Mouse (Mus musculus): ENCODE data around the gene Gm3233.
A peak's percentile ranks its signal among the peaks of the same experiment; 100 is the strongest.
"Not testable (repeated sequence)": the region's sequence is repeated elsewhere in the genome, so short reads cannot be mapped to it uniquely, and the experiment has no call there.

Gm3233 gene

DNA sequence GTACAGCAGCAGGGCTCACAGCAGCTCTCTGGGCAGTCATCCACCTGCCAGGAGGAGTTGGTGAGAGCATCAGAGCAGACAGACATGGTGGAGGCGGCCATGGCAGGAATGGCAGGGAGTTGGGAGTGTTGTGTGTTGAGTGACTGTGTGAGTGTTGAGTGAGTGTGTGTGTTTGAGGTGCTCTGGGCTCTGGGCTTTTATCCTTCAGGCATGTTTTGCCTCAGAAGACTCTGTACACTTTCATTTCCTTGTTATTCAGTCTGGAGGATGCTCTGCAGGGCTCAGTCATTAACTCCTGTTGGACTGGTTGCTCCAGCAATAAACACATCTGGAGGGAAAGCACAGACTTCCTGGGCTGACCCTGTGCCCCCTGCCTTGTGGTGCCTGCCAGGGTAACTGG, at the start of gene Gm3233:
TSS of gene Gm3233 (minus strand) at position 101 of the 400 bp plus-strand sequence.
- DNase-seq: not testable (repeated sequence)

DNA sequence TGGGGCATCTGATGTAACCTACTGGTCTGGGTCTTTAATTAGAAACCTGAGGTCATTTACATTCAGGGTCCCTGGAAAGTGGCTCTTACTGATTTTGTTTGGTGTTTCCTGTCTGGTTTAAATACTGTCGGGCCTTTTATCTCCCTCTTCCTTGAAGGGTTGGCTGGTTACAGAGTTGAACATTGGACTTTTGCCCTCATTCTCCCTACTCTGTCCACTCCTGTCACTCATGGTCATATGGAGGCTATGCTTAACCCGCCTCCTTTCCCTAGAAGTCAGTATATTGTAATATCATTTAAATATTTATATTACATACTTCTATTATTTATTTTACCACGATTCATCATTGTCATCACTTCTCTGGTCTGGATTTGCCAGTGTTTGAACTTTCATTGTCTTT, 44.6 kb upstream of the Gm3233 start:
- DNase-seq: no peak

DNA sequence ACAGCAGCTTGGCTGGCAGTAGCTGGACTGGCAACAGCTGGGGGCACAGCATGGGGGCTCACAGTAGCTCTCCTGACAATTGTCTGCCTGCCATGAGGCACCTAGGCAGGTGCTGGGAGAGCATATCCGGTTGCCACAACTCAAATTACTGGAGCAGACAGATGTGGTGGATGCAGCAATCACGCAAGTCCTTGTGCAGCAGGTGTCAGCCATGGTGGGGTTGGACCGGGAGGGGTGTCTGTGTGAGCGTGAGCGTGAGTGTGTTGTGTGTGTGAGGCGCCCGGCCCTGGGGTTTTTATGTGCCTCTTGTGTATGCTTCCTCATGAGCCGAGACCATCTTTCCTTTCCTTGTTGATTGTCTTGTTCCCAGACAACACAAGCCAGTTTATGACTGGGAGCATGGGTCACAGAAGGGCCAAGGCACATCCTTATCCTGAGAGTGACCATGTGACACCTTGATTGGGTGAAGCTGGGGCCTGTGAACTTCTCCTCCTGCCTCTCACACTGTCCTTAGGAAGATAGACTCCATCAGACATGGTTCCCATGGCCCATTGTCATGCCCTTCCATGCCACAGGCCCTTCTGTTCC, 39.5 kb upstream of the Gm3233 start, which contains the start of gene Gm19668:
TSS of gene Gm19668 (minus strand) at position 213 of the 588 bp plus-strand sequence.
- no peak for DNase-seq

DNA sequence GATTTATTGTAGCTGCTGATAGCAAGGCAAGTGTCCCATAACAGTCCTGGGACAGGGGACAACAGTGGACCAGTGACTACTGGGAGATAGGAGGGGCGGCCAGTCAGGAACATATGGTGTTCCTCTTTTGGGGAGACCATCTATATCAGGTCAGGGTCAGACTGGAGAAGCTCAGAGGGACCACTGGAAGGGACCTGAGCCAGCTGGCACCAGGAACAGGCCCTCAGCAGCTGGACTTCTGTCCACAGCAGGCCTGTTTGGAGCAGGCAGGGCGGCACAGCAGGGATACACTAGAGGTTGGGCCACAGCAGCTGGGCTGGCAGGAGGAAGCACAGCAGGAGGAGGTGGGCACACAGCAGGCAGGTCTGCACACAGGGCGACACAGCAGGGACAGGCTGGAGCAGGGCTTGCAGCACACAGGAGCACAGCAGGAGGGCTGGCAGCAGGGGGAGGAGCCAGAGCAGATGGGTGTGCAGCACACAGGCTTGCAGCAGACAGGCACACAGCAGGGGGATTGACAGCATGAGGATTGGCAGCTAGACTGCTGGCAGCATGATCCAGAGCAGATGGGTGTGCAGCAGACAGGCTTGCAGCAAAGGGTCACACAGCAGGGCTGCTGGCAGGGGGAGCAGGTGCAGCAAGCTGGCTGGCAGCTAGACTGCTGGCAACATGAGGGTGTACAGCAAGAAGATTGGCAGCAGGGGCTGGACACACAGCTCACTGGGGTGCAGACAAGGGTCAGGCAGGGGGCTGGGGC, 38.9 kb upstream of the Gm3233 start:
- DNase-seq: not testable (repeated sequence)

DNA sequence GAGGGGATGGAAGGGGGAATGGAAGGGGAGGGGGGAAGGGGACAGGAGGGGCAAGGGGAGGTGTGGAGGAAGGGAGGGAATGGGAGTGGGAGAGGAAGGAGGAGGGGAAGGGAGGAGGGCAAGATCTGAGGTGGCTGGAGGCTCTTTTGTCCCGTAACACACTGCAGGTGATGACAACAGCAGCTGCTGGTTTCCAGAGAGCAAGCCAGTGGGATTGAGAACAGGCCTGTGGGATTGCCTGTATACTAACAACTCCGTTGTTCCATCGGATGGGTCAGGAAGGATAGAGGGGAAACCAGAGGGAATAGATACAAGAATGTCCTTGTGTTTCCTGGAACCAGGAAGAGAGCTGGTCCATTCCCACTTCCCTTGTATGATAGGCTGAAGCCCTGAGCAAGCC, 38.2 kb upstream of the Gm3233 start:
- DNase-seq: no peak

DNA sequence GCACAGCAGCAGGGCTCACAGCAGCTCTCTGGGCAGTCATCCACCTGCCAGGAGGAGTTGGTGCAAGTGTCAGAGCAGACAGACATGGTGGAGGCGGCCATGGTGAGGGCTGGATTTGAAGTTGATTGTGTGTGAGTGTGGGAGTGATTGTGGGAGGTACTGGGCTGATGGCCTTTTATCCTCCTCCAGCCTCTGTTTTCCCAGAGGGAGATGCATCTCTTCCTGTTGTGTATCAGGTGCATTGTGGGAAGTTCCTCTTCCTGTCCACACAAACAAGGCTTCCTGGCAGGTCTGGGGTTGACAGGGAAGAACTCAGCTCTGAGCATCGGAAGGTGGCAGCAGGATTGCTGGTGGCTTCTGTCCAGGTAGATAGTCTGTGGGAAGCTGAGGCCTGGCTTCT, 35.5 kb upstream of the Gm3233 start, which contains the start of gene Gm9639:
TSS of gene Gm9639 (minus strand) at position 101 of the 400 bp plus-strand sequence.
- DNase-seq: no peak

DNA sequence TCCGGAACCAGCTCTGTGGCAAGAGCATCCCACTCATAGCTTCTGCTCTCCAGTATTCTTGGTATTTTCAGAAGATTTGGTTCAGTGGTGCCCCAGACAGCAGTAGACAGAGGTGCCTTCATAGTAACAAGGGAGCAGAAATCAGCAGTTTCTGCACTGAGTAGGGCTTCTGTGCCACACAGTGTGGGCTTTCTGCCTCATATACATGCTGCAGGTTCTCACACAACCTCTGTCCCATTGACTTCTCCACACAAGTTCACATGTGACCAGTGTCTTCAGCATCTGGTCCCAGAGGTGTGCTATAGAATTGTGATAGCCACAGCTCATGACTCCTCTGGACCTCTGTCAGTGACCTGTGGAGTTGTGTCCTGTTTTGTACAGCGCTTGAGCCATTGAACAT, 29.1 kb upstream of the Gm3233 start:
- DNase-seq: no peak

DNA sequence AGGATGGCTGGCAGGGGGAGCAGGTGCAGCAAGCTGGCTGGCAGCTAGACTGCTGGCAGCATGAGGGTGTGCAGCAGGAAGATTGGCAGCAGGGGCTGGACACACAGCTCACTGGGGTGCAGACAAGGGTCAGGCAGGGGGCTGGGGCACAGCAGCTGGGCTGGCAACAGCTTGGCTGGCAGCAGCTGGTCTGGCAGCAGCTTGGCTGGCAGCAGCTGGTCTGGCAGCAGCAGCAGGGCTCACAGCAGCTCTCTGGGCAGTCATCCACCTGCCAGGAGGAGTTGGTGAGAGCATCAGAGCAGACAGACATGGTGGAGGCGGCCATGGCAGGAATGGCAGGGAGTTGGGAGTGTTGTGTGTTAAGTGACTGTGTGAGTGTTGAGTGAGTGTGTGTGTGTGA, 28.4 kb upstream of the Gm3233 start, which contains the start of gene Gm7137:
TSS of gene Gm7137 (minus strand) at position 325 of the 400 bp plus-strand sequence.
- DNase-seq: not testable (repeated sequence)

DNA sequence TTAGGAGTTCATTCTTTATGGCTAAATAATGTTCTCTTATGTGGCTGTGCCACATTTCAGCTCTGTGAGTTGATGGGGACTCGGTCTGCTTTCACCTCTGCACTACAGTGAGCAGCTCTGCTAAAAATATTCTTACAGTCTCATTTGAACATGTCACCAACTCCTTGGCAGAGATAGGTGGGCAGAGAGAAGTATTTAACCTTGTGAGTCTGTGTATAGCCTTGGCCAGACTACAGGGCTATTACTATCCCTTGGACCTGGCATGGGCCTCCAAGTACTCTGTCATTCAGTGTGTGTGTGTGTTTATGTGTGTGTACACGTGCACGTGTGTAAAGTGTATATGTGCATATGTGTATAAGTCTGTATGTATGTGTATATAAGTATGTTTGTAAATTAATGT, 23.9 kb upstream of the Gm3233 start:
- not testable (repeated sequence) for DNase-seq

DNA sequence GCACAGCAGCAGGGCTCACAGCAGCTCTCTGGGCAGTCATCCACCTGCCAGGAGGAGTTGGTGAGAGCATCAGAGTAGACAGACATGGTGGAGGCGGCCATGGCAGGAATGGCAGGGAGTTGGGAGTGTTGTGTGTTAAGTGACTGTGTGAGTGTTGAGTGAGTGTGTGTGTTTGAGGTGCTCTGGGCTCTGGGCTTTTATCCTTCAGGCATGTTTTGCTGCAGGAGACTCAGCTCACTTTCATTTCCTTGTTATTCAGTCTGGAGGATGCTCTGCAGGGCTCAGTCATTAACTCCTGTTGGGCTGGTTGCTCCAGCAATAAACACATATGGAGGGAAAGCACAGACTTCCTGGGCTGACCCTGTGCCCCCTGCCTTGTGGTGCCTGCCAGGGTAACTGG, 23.0 kb upstream of the Gm3233 start, which contains the start of gene Gm3250:
TSS of gene Gm3250 (minus strand) at position 101 of the 400 bp plus-strand sequence.
- DNase-seq: not testable (repeated sequence)

DNA sequence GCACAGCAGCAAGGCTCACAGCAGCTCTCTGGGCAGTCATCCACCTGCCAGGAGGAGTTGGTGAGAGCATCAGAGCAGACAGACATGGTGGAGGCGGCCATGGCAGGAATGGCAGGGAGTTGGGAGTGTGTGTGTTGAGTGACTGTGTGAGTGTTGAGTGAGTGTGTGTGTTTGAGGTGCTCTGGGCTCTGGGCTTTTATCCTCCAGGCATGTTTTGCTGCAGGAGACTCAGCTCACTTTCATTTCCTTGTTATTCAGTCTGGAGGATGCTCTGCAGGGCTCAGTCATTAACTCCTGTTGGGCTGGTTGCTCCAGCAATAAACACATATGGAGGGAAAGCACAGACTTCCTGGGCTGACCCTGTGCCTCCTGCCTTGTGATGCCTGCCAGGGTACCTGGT, 17.4 kb upstream of the Gm3233 start, which contains the start of gene Gm7138:
TSS of gene Gm7138 (minus strand) at position 101 of the 400 bp plus-strand sequence.
- not testable (repeated sequence) for DNase-seq

DNA sequence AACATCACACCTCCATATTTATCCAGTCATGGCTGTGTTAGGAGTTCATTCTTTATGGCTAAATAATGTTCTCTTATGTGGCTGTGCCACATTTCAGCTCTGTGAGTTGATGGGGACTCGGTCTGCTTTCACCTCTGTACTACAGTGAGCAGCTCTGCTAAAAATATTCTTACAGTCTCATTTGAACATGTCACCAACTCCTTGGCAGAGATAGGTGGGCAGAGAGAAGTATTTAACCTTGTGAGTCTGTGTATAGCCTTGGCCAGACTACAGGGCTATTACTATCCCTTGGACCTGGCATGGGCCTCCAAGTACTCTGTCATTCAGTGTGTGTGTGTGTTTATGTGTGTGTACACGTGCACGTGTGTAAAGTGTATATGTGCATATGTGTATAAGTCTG, 12.7 kb upstream of the Gm3233 start:
- not testable (repeated sequence) for DNase-seq

DNA sequence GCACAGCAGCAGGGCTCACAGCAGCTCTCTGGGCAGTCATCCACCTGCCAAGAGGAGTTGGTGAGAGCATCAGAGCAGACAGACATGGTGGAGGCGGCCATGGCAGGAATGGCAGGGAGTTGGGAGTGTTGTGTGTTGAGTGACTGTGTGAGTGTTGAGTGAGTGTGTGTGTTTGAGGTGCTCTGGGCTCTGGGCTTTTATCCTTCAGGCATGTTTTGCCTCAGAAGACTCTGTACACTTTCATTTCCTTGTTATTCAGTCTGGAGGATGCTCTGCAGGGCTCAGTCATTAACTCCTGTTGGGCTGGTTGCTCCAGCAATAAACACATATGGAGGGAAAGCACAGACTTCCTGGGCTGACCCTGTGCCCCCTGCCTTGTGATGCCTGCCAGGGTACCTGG, 11.7 kb upstream of the Gm3233 start, which contains the start of gene Gm3238:
TSS of gene Gm3238 (minus strand) at position 101 of the 400 bp plus-strand sequence.
- DNase-seq: not testable (repeated sequence)

DNA sequence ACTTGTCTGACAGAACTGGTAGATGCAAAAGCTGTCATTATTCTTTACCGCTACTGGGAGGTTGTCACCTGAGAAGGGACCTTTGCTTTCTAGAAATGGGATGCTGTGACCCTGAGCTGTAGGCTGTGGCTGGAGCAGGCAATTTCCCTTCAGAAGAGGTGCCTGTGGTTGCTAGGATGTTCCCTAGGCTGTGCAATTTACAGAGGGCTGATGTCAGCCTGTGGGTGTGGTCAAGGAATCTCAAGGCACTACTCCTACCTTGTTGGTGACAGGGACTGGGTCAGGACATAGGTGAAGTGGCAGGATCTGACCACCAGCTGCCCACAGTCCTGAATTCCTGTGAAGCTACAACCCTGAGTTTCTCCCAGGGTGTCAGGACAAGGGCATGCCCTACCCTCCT, 10.2 kb upstream of the Gm3233 start:
- no peak for DNase-seq

DNA sequence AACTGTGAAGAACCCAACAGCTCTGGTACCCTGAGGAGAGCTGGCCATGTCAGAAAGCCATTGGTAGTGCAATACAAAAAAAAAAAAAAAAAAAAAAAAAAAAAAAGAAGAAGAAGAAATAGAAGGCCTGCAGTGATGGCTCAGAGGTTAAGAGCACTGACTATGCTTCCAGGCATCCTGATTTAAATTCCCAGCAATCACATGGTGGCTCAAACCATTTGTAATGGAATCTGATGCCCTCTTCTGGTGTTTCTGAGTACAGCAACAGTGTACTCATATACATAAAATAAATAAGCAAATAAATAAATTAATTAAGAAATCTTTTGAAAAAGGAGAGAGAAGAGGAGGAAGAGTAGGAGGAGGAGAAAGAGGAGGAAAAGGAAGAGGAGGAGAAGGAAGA, 6.0 kb downstream of the Gm3233 start:
- no peak for DNase-seq

DNA sequence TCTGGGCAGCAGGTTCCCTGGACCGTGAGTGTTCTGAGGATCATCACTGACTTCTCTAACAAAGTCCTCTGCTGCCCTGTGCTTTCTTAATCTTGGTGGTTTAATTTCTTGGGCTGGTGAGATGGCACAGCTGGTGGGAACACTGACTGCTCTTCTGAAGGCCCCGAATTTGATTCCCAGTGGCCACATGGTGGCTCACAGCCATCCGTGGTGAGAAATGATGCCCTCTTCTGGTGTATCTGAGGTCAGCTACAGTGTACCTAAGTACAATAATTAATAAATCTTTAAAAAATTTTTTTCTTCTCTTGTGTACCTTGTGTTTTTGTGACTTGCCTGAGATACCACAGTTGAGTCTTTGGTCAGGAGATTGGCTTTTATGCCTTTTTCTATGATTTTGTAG, 7.2 kb downstream of the Gm3233 start:
- not testable (repeated sequence) for DNase-seq

DNA sequence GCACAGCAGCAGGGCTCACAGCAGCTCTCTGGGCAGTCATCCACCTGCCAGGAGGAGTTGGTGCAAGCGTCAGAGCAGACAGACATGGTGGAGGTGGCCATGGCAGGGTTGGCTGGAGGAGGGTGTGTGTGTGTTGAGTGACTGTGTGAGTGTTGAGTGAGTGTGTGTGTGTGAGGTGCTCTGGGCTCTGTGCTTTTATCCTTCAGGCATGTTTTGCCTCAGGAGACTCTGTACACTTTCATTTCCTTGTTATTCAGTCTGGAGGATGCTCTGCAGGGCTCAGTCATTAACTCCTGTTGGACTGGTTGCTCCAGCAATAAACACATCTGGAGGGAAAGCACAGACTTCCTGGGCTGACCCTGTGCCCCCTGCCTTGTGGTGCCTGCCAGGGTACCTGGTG, 8.2 kb downstream of the Gm3233 start, which contains the start of gene Gm9736:
TSS of gene Gm9736 (minus strand) at position 101 of the 400 bp plus-strand sequence.
- not testable (repeated sequence) for DNase-seq

DNA sequence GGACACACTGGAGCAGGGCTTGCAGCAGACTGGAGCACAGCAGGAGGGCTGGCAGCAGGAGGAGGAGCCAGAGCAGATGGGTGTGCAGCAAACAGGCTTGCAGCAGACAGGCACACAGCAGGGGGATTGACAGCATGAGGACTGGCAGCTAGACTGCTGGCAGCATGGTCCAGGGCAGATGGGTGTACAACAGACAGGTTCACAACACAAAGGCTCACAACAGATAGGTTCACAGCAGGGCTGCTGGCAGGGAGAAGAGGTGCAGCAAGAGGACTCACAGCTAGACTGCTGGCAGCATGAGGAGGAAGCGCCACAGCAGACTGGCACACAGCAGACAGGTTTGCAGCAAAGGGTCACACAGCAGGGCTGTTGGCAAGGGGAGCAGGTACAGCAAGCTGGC, 8.8 kb downstream of the Gm3233 start:
- DNase-seq: not testable (repeated sequence)

DNA sequence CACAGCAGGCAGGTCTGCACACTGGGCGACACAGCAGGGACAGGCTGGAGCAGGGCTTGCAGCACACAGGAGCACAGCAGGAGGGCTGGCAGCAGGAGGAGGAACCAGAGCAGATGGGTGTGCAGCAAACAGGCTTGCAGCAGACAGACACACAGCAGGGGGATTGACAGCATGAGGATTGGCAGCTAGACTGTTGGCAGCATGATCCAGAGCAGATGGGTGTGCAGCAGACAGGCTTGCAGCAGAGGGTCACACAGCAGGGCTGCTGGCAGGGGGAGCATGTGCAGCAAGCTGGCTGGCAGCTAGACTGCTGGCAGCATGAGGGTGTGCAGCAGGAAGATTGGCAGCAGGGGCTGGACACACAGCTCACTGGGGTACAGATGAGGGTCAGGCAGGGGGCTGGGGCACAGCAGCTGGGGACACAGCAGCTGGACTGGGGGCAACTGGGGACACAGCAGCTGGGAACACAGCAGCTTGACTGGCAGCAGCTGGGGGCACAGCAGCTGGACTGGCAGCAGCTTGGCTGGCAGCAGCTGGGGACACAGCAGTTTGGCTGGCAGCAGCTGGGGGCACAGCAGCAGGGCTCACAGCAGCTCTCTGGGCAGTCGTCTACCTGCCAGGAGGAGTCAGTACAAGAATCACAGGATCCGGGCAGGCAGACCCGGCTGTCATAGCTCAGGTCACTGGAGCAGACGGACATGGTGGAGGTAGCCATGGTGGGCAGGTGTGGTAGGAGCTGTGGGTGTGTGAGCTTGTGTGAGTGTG, 17.4 kb downstream of the Gm3233 start, which contains the start of gene Gm18596:
TSS of gene Gm18596 (minus strand) at position 715 of the 765 bp plus-strand sequence.
- not testable (repeated sequence) for DNase-seq

DNA sequence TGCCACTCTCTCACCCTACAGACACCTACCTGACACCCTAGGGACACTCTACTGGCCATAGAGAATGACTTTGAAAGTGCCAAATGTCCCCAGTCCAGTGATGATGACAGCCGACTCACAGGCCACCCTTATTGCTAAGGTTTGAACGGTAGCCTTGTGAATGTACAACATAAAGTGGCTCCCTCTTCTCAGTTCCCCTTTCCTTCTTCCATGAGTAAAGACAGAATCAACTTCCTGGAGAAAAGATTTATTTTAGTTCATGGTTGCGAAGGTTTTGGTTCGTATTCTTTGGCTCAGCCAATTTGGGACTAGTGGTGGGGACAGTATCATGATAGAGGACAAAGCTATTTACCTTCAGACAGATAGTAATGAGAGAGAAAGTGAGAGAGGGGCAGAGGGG, 20.6 kb downstream of the Gm3233 start:
- no peak for DNase-seq

DNA sequence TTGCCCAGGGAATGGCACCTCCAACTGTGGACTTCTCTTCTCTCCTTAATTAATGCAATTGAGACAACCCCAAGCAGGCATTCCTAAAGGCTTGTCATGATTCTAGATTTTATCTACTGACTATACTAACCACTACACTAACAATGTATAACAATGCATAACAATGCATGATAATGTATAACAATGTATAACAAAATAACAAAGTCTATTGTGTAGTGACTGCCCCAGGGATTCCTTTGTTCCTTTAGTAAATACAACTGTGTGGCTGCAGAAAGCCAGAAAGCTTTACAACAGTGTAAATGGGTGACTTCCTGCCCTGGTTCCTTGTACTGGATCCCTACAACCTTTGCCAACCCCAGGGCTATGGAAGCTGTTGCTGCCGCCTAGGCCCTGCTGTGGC, 23.6 kb downstream of the Gm3233 start:
- no peak for DNase-seq

DNA sequence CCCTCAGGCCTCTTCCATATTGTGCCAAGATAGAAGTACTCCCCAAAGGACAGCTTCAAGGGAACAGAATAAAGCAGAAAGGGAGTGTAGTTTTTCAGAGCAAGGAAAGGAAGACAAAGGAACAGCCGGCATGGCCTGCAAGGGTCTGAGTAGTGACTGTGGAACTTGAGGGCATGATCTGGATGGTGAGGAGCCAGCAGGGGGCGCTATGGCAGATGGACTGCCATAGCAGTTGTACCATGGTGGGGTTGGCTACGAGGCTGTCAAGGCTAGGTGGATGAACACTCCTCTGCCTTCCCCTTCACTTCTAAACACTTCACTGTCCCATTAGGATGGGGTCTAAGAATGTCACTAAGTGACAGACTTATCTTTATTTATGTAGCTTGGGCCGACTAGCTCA, 30.2 kb downstream of the Gm3233 start:
- DNase-seq: peak; percentile 22

DNA sequence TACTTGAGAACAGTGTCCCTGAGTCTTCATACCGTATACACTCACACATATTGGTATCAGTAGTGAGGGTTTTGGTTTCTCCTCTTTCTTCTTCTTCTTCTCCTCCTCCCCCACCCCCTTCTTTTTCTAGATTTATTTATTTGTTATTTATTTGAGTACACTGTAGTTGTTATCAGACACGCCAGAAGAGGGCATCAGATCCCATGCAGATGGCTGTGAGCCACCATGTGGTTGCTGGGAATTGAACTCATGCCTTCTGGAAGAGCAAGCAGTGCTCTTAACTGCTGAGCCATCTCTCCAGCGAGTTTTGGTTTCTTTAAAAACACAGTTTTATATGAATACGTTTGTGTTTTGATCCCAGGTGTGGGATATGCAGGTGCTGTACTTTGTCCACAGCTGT, 31.2 kb downstream of the Gm3233 start:
- DNase-seq: no peak
